Mouse (Mus musculus): Measurements from ENCODE around the gene Trat1. TPM values are rescaled to one million over a fixed set of nuclear protein-coding genes. Genes with fewer than 3 reads are reported as not detected.

The Trat1 gene
- total RNA-seq (2015; ENCODE audit: low replicate concordance) (not detected in 2 replicates), total RNA-seq (2017; ENCODE audit: low replicate concordance) (0.17 TPM in 1 of 2 replicates, not detected in the other)

- ATAC-seq (replicated peaks; ENCODE audit: low FRiP score, poor library complexity, severe bottlenecking), result no peak
Measured at GRCm38 (mm10) chr16:48771971-48772445, at the start of gene Trat1. Trat1 (minus strand) TSS chr16:48772021.

- ATAC-seq (replicated peaks; ENCODE audit: low FRiP score, poor library complexity, severe bottlenecking), result no peak
Measured at GRCm38 (mm10) chr16:48818524-48818923, 46.7 kb upstream of the Trat1 start.

- ATAC-seq (replicated peaks; ENCODE audit: low FRiP score, poor library complexity, severe bottlenecking), result no peak
Measured at GRCm38 (mm10) chr16:48816695-48817094, 44.9 kb upstream of the Trat1 start, which contains the start of gene Retnlb. Retnlb (plus strand) TSS chr16:48816856.

- no peak for ATAC-seq (replicated peaks; ENCODE audit: low FRiP score, poor library complexity, severe bottlenecking)
Measured at GRCm38 (mm10) chr16:48811881-48812436, 40.1 kb upstream of the Trat1 start.

- no peak for ATAC-seq (replicated peaks; ENCODE audit: low FRiP score, poor library complexity, severe bottlenecking)
Measured at GRCm38 (mm10) chr16:48809374-48809773, 37.6 kb upstream of the Trat1 start.

- no peak for ATAC-seq (replicated peaks; ENCODE audit: low FRiP score, poor library complexity, severe bottlenecking)
Measured at GRCm38 (mm10) chr16:48806521-48806920, 34.7 kb upstream of the Trat1 start.

- no peak for ATAC-seq (replicated peaks; ENCODE audit: low FRiP score, poor library complexity, severe bottlenecking)
Measured at GRCm38 (mm10) chr16:48805412-48805811, 33.6 kb upstream of the Trat1 start.

- no peak for ATAC-seq (replicated peaks; ENCODE audit: low FRiP score, poor library complexity, severe bottlenecking)
Measured at GRCm38 (mm10) chr16:48800906-48801305, 29.1 kb upstream of the Trat1 start.

- no peak for ATAC-seq (replicated peaks; ENCODE audit: low FRiP score, poor library complexity, severe bottlenecking)
Measured at GRCm38 (mm10) chr16:48799470-48799869, 27.6 kb upstream of the Trat1 start.

GRCm38 (mm10) chr16:48798285-48798684 is 26.5 kb upstream of the Trat1 start:
- no peak for ATAC-seq (replicated peaks; ENCODE audit: low FRiP score, poor library complexity, severe bottlenecking)

- ATAC-seq (replicated peaks; ENCODE audit: low FRiP score, poor library complexity, severe bottlenecking), result no peak
Measured at GRCm38 (mm10) chr16:48788704-48789185, 16.9 kb upstream of the Trat1 start.

- no peak for ATAC-seq (replicated peaks; ENCODE audit: low FRiP score, poor library complexity, severe bottlenecking)
Measured at GRCm38 (mm10) chr16:48786258-48786657, 14.4 kb upstream of the Trat1 start.

- no peak for ATAC-seq (replicated peaks; ENCODE audit: low FRiP score, poor library complexity, severe bottlenecking)
Measured at GRCm38 (mm10) chr16:48777254-48777653, 5.4 kb upstream of the Trat1 start.

- no peak for ATAC-seq (replicated peaks; ENCODE audit: low FRiP score, poor library complexity, severe bottlenecking)
Measured at GRCm38 (mm10) chr16:48769183-48769582, 2.6 kb downstream of the Trat1 start.

GRCm38 (mm10) chr16:48760643-48761481 is 11.0 kb downstream of the Trat1 start:
- no peak for ATAC-seq (replicated peaks; ENCODE audit: low FRiP score, poor library complexity, severe bottlenecking)

GRCm38 (mm10) chr16:48750145-48750827 is 21.5 kb downstream of the Trat1 start:
- no peak for ATAC-seq (replicated peaks; ENCODE audit: low FRiP score, poor library complexity, severe bottlenecking)

- no peak for ATAC-seq (replicated peaks; ENCODE audit: low FRiP score, poor library complexity, severe bottlenecking)
Measured at GRCm38 (mm10) chr16:48745418-48745817, 26.4 kb downstream of the Trat1 start.

GRCm38 (mm10) chr16:48745011-48745410 is 26.8 kb downstream of the Trat1 start:
- no peak for ATAC-seq (replicated peaks; ENCODE audit: low FRiP score, poor library complexity, severe bottlenecking)

GRCm38 (mm10) chr16:48741549-48741948 is 30.3 kb downstream of the Trat1 start:
- no peak for ATAC-seq (replicated peaks; ENCODE audit: low FRiP score, poor library complexity, severe bottlenecking)

GRCm38 (mm10) chr16:48739974-48740373 is 31.8 kb downstream of the Trat1 start:
- no peak for ATAC-seq (replicated peaks; ENCODE audit: low FRiP score, poor library complexity, severe bottlenecking)
